Mouse (Mus musculus) forebrain, embryonic 11.5 days (tissue): ENCODE data around the gene 4930519P11Rik. TPM values are rescaled to one million over a fixed set of nuclear protein-coding genes. Genes with fewer than 3 reads are reported as not detected.

Source experiments
- ATAC-seq: fragments of 200-750 bp; cut with Nextera tagmentation; replicated peaks from 2 replicates; pipeline ENCODE4 v1.8.0; 2017; ENCODE audit warnings: moderate TSS enrichment; ENCODE audit not compliant: low FRiP score
- DNase-seq: peaks from one replicate; pipeline ENCODE4 v3.0.0-alpha.2; 2017; ENCODE audit warnings: low spot score
- H3K27ac ChIP-seq: fragments of 300-500 bp; sonication (generic); 2 replicates; pipeline ENCODE4 v1.5.1; 2014; ENCODE audit warnings: low read depth, low read length
- H3K27me3 ChIP-seq: fragments of 300-500 bp; sonication (generic); 2 replicates; pipeline ENCODE4 v1.6.1; 2014; ENCODE audit warnings: mild to moderate bottlenecking, low read length, mixed read lengths; ENCODE audit not compliant: control insufficient read depth, insufficient read depth
- H3K36me3 ChIP-seq: fragments of 300-500 bp; sonication (generic); 2 replicates; pipeline ENCODE4 v1.6.1; 2014; ENCODE audit warnings: mild to moderate bottlenecking, low read length, moderate library complexity, mixed read lengths; ENCODE audit not compliant: control insufficient read depth, insufficient read depth
- H3K4me1 ChIP-seq: fragments of 300-500 bp; sonication (generic); replicated peaks from 2 replicates; pipeline ENCODE4 v1.6.1; 2014; ENCODE audit warnings: low read length, mixed read lengths; ENCODE audit not compliant: control insufficient read depth, insufficient read depth
- H3K4me2 ChIP-seq: fragments of 300-500 bp; sonication (generic); 2 replicates; pipeline ENCODE4 v1.6.1; 2014; ENCODE audit warnings: low read depth, mild to moderate bottlenecking, low read length, moderate library complexity, mixed read lengths; ENCODE audit not compliant: severe bottlenecking
- H3K4me3 ChIP-seq: fragments of 300-500 bp; sonication (generic); 2 replicates; pipeline ENCODE4 v1.5.1; 2014; ENCODE audit warnings: low read depth, low read length
- H3K9ac ChIP-seq: fragments of 300-500 bp; sonication (generic); 2 replicates; pipeline ENCODE4 v1.6.1; 2014; ENCODE audit warnings: low read length
- H3K9me3 ChIP-seq: fragments of 300-500 bp; sonication (generic); 2 replicates; pipeline ENCODE4 v1.6.1; 2016; ENCODE audit warnings: low read length, mixed read lengths; ENCODE audit not compliant: control insufficient read depth
- WGBS: fragments of 180-500 bp; shearing (Covaris S2); extraction: QIAGEN DNeasy Blood & Tissue Kit; methylation state at CpG from one replicate; pipeline ENCODE4 v1.1.7; 2014; 5-methylcytosine and 5-hydroxymethylcytosine counted together
- polyA plus RNA-seq: library from polyadenylated mRNA; unstranded; fragments of >200 nt; fragmentation: Nextera tagmentation; extraction: Ambion mirVana; gene quantifications from 2 replicates; pipeline ENCODE4 v1.2.1, GENCODE M21; 2014

4930519P11Rik gene
- 1.0 TPM in 1 of 2 replicates, not detected in the other for polyA plus RNA-seq

DNA sequence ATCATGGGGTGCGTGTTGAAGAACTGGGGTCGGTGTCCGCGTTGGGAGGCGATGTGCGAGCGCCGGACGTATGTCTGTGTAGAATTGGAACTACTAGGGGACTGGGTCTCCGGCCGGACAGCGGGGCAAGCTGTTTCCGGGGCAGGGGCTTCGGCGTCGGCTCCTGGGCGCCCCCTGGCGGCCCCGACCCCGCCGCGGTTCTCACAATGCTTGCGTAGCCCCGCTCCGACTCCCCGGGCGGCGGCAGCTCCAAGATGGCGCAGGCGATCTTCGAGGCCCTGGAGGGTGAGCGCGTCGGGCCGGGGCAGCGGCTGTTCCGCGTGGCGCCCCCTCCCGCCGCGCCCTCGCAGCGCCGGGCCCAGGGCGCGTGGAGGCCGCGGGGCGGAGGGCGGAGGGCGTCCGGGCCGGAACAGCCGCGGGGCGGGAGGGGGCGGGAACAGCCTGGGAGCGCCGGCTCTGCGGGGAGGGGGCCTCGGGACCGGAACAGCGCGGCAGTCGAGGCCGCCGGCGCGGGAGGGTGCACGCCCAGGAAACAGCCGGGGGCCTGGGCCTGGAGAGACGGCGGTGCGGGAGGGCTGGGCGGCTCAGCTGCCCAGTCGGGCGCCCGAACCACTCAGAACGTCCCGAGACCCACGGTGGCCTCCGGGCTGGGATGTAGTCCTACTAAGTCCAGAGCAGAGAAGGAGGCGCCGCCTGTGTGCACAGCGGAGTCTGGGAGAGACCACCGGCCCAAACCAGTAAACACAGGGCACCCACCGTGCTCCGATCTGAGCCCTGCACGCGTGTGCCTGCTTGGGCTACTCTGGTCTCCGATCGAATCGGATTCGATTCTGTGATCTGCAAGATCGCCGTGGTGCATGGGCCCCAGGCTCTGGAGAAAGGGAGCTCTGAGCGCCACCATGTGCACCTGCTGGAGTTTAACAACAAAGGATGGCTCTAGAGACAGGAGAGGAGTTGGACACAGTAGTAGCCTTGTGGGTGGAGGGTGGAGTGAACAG is at the start of gene 4930519P11Rik, which contains the start of gene Zfp341:
TSS of gene 4930519P11Rik (minus strand) at position 320 of the 998 bp plus-strand sequence.
TSS of gene Zfp341 (plus strand) at position 180 of the 998 bp plus-strand sequence.
- Histone ChIP-seq H3K27ac (peak within 1 kb of the TSS; percentile 94), H3K9me3 (no peaks in the 10 kb centered on the region), H3K36me3 (no peaks in the 10 kb centered on the region), H3K4me2 (peak within 1 kb of the TSS; percentile 76), H3K9ac (peak within 1 kb of the TSS; percentile 88), H3K4me1 (peaks cover 2% of the 10 kb centered on the region; the same call in 1 of the 2 replicates), H3K4me3 (peak within 1 kb of the TSS; percentile 50), H3K27me3 (no peaks in the 10 kb centered on the region)
- ATAC-seq, result peak; percentile 95
- DNase-seq, result peak; percentile 96
- under 1% methylated on average over 84 of the region's 98 CpGs for WGBS

GRCm38 (mm10) chr2:154659531-154660074 is 46.4 kb upstream of the 4930519P11Rik start:
- no peaks in the 10 kb centered on the region for H3K27me3 ChIP-seq
- no peak overlapping the region for H3K9ac ChIP-seq
- 76% methylated on average over 3 of the region's 5 CpGs for WGBS
- DNase-seq, result no peak
- H3K27ac ChIP-seq, result no peak overlapping the region
- no peak overlapping the region for H3K4me2 ChIP-seq
- H3K4me1 ChIP-seq, result peaks cover 8% of the 10 kb centered on the region; the same call in 1 of the 2 replicates
- no peak overlapping the region for H3K4me3 ChIP-seq
- ATAC-seq, result no peak
- no peaks in the 10 kb centered on the region for H3K36me3 ChIP-seq
- no peaks in the 10 kb centered on the region for H3K9me3 ChIP-seq

DNA sequence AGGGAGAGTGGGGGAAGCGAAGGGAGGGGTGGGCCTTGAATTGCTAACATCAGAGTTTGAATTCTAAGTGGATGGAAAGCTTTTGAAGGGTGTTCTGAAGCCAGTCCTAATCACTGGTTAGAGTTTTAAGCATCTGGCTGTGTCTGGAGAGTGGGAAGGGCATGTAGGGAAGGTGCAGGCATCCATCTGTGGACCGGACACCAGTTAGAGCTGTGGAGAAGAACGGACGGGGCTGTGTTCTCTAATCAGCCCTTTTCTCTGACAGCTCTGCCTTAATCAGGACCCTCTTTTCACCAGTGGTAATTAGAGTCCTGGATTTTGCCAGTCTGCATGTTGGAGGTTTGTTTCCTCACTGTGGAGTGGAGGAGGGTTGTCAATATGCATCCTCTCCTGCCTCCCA is 45.8 kb upstream of the 4930519P11Rik start:
- no peak overlapping the region; the same call in 1 of the 2 replicates for H3K9ac ChIP-seq

DNA sequence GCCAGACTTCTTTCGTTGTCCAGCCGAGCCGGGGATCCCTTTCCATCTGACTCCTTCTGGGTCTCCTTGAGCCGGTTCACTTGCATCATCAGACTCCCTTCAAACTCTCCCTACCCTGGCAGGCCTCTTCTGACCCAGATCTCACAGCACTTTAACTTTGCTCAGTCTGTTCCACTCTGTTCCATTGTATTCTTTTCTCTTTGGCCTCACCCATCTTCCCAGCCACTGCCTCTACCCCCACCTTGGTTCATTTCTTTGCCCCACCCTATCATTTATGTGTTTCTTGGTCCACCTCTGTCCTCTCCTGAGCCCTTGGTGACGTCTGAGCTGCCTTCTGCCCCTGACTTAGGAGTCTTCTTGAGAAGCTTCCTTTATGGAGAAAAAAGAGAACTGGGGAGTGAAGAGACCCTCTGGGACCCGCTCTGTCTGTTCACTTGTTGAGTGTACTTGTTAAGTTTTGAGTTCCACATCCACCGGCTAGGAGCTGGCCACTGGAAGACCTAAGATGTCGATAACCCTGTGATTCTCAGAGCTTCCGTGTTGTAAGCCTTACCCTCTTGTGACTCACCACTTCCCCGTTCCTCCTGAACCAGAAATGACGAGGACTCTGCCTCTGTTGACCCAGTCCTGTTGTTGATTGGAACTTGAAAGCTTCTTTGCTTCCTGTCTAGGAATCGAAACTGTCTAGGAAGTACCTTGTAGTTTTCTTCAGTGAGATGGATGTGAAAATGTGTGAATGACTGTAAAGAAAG is 44.4 kb upstream of the 4930519P11Rik start:
- peak overlapping the region; percentile 53 for H3K27ac ChIP-seq

More for the DNA sequence above, 45.8 kb upstream of the 4930519P11Rik start:
- no peak overlapping the region for H3K4me2 ChIP-seq
- H3K36me3 ChIP-seq, result no peaks in the 10 kb centered on the region
- 86% methylated on average over 4 of the region's 4 CpGs for WGBS
- peaks cover 8% of the 10 kb centered on the region; the same call in 1 of the 2 replicates for H3K4me1 ChIP-seq
- no peak overlapping the region for H3K27ac ChIP-seq
- no peaks in the 10 kb centered on the region for H3K9me3 ChIP-seq
- no peak for DNase-seq
- no peak overlapping the region for H3K4me3 ChIP-seq
- no peaks in the 10 kb centered on the region for H3K27me3 ChIP-seq
- ATAC-seq, result no peak

DNA sequence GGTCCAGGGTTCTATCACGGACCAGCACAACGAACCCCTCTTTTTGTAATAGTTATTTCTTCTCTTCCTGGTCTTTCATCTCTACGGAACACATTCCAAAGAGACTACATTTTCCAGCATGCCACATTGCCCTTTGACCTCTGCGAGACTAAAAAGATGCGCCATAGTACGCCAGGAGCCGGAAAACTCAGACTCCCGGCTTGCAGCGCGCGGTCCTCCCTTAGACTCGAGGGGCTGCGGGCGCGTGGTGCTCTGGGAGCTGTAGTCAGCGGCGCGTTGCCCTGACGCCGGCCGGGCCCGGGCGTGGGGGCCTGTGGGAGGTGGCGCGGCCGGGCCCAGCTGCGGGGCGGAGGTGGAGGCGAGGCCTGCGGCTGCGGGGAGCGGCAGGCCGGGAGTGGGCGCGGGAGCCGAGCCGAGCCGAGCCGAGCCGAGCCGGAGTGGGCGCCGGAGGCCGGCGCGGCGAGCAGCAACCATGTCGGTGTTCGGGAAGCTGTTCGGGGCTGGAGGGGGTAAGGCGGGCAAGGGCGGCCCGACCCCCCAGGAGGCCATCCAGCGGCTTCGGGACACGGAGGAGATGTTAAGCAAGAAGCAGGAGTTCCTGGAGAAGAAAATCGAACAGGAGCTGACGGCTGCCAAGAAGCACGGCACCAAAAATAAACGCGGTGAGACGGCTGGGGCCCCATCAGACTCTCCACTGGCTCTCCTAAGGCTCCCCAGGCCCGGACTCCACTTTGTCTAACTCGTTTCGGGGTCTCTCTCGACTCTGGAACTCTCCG is 43.7 kb upstream of the 4930519P11Rik start:
- Histone ChIP-seq H3K9ac (peak overlapping the region; percentile 93), H3K4me3 (peak overlapping the region; percentile 91), H3K27me3 (no peaks in the 10 kb centered on the region), H3K27ac (peak overlapping the region; percentile 53), H3K36me3 (no peaks in the 10 kb centered on the region), H3K4me2 (peak overlapping the region; percentile 98), H3K4me1 (peaks cover 8% of the 10 kb centered on the region; the same call in 1 of the 2 replicates), H3K9me3 (no peaks in the 10 kb centered on the region)
- DNase-seq (peak; percentile 98), ATAC-seq (peak; percentile 99)
- under 1% methylated on average over 66 of the region's 67 CpGs for WGBS

More for the DNA sequence above, 44.4 kb upstream of the 4930519P11Rik start:
- no peak for DNase-seq
- WGBS, result 24% methylated on average over 12 of the region's 12 CpGs
- H3K9ac ChIP-seq, result peak overlapping the region; percentile 93
- peaks cover 8% of the 10 kb centered on the region; the same call in 1 of the 2 replicates for H3K4me1 ChIP-seq
- no peaks in the 10 kb centered on the region for H3K9me3 ChIP-seq
- H3K36me3 ChIP-seq, result no peaks in the 10 kb centered on the region
- ATAC-seq, result peak; percentile 26; the same call in 1 of the 2 replicates
- peak overlapping the region; percentile 98 for H3K4me2 ChIP-seq
- peak overlapping the region; percentile 91 for H3K4me3 ChIP-seq
- H3K27me3 ChIP-seq, result no peaks in the 10 kb centered on the region

GRCm38 (mm10) chr2:154655878-154656414 is 42.7 kb upstream of the 4930519P11Rik start:
- Histone ChIP-seq H3K4me3 (no peak overlapping the region), H3K27ac (no peak overlapping the region), H3K9me3 (no peaks in the 10 kb centered on the region), H3K36me3 (no peaks in the 10 kb centered on the region), H3K4me2 (no peak overlapping the region; the same call in 1 of the 2 replicates), H3K27me3 (no peaks in the 10 kb centered on the region), H3K4me1 (peaks cover 8% of the 10 kb centered on the region; the same call in 1 of the 2 replicates), H3K9ac (0 out of 2 replicates have a peak overlapping the region, but pooled peaks have one; percentile 16)
- ATAC-seq (no peak), DNase-seq (no peak)
- WGBS, result 92% methylated on average over 2 of the region's 2 CpGs

- DNase-seq (no peak), ATAC-seq (no peak)
- H3K9ac ChIP-seq, result no peak overlapping the region
- H3K27ac ChIP-seq, result no peak overlapping the region
- WGBS, result 96% methylated on average over 12 of the region's 12 CpGs
- no peak overlapping the region for H3K4me3 ChIP-seq
- no peaks in the 10 kb centered on the region for H3K27me3 ChIP-seq
- no peak overlapping the region for H3K4me2 ChIP-seq
- no peaks in the 10 kb centered on the region for H3K9me3 ChIP-seq
- H3K4me1 ChIP-seq, result peaks cover 8% of the 10 kb centered on the region; the same call in 1 of the 2 replicates
- no peaks in the 10 kb centered on the region for H3K36me3 ChIP-seq
These were observed 41.7 kb upstream of the 4930519P11Rik start for GRCm38 (mm10) chr2:154654976-154655375.
